Mouse (Mus musculus): Measurements from ENCODE around the gene Ccdc170. TPM values are rescaled to one million over a fixed set of nuclear protein-coding genes. Genes with fewer than 3 reads are reported as not detected.

Gene Ccdc170
- polyA plus RNA-seq, 1 experiment = 0.05 TPM

- no peak overlapping the region for H3K4me3 ChIP-seq
- H3K27me3 ChIP-seq (ENCODE audit: control insufficient read depth, insufficient read depth, insufficient read length) = no peaks in the 10 kb centered on the region
- TF ChIP-seq MYOD1 (IDR thresholded peaks at IDR 0.05; ENCODE audit: control insufficient read depth in 1 of 3, insufficient read length in 2 of 3, low read depth in 2 of 3) (no peak), POLR2AphosphoS2 (IDR thresholded peaks at IDR 0.05; ENCODE audit: insufficient read length, low read depth) (no peak), MYOG (IDR thresholded peaks at IDR 0.05; ENCODE audit: control insufficient read depth in 1 of 3, insufficient read depth in 1 of 3, insufficient read length in 2 of 3, low read depth in 2 of 3) (no peak), TCF12 (IDR thresholded peaks at IDR 0.05; ENCODE audit: insufficient read depth, poor library complexity, severe bottlenecking) (no peak), REST (IDR thresholded peaks at IDR 0.05; ENCODE audit: insufficient read depth, insufficient read length) (no peak), CEBPB (IDR thresholded peaks at IDR 0.05; ENCODE audit: insufficient read depth, poor library complexity, severe bottlenecking) (no peak), SRF (IDR thresholded peaks at IDR 0.05; ENCODE audit: control insufficient read depth, insufficient read length, low read depth) (no peak), USF1 (IDR thresholded peaks at IDR 0.05; ENCODE audit: low read depth) (no peak), TCF3 (IDR thresholded peaks at IDR 0.05; ENCODE audit: insufficient read length, low read depth) (no peak), E2F4 (IDR thresholded peaks at IDR 0.05; ENCODE audit: insufficient read depth) (no peak), MAX (IDR thresholded peaks at IDR 0.05; ENCODE audit: low read depth) (no peak), POLR2A (IDR thresholded peaks at IDR 0.05; ENCODE audit: insufficient read length, low read depth) (no peak)
- H3K36me3 ChIP-seq (ENCODE audit: control insufficient read depth, insufficient read depth) = no peaks in the 10 kb centered on the region
- H3ac ChIP-seq (ENCODE audit: control insufficient read depth, insufficient read length) = no peak overlapping the region
- no peak overlapping the region for H3K4me2 ChIP-seq (ENCODE audit: low read depth)
- no peaks in the 10 kb centered on the region for H3K79me2 ChIP-seq (ENCODE audit: control insufficient read depth, insufficient read depth)
Observed at GRCm38 (mm10) chr10:4489865-4490264, 7.6 kb downstream of the Ccdc170 start.

- no peak overlapping the region for H3K4me2 ChIP-seq (ENCODE audit: low read depth)
- TF ChIP-seq TCF12 (IDR thresholded peaks at IDR 0.05; ENCODE audit: insufficient read depth, poor library complexity, severe bottlenecking) = no peak
- TF ChIP-seq POLR2A (IDR thresholded peaks at IDR 0.05; ENCODE audit: insufficient read length, low read depth) = no peak
- no peak for TF ChIP-seq CEBPB (IDR thresholded peaks at IDR 0.05; ENCODE audit: insufficient read depth, poor library complexity, severe bottlenecking)
- no peak for TF ChIP-seq MAX (IDR thresholded peaks at IDR 0.05; ENCODE audit: low read depth)
- TF ChIP-seq TCF3 (IDR thresholded peaks at IDR 0.05; ENCODE audit: insufficient read length, low read depth) = no peak
- TF ChIP-seq POLR2AphosphoS2 (IDR thresholded peaks at IDR 0.05; ENCODE audit: insufficient read length, low read depth) = no peak
- no peak for TF ChIP-seq REST (IDR thresholded peaks at IDR 0.05; ENCODE audit: insufficient read depth, insufficient read length)
- no peak for TF ChIP-seq E2F4 (IDR thresholded peaks at IDR 0.05; ENCODE audit: insufficient read depth)
- TF ChIP-seq USF1 (IDR thresholded peaks at IDR 0.05; ENCODE audit: low read depth) = no peak
- TF ChIP-seq SRF (IDR thresholded peaks at IDR 0.05; ENCODE audit: control insufficient read depth, insufficient read length, low read depth) = no peak
- no peak for TF ChIP-seq MYOD1 (IDR thresholded peaks at IDR 0.05; ENCODE audit: control insufficient read depth in 1 of 3, insufficient read length in 2 of 3, low read depth in 2 of 3)
- no peak for TF ChIP-seq MYOG (IDR thresholded peaks at IDR 0.05; ENCODE audit: control insufficient read depth in 1 of 3, insufficient read depth in 1 of 3, insufficient read length in 2 of 3, low read depth in 2 of 3)
- no peaks in the 10 kb centered on the region for H3K36me3 ChIP-seq (ENCODE audit: control insufficient read depth, insufficient read depth)
- H3ac ChIP-seq (ENCODE audit: control insufficient read depth, insufficient read length) = no peak overlapping the region
- H3K4me3 ChIP-seq = no peak overlapping the region
- no peaks in the 10 kb centered on the region for H3K27me3 ChIP-seq (ENCODE audit: control insufficient read depth, insufficient read depth, insufficient read length)
- H3K79me2 ChIP-seq (ENCODE audit: control insufficient read depth, insufficient read depth) = no peaks in the 10 kb centered on the region
Observed at GRCm38 (mm10) chr10:4491281-4491680, 9.0 kb downstream of the Ccdc170 start.

GRCm38 (mm10) chr10:4492045-4492444, 9.7 kb downstream of the Ccdc170 start:
- Histone ChIP-seq H3K27me3 (ENCODE audit: control insufficient read depth, insufficient read depth, insufficient read length) (no peaks in the 10 kb centered on the region), H3K4me3 (no peak overlapping the region), H3K36me3 (ENCODE audit: control insufficient read depth, insufficient read depth) (no peaks in the 10 kb centered on the region), H3K4me2 (ENCODE audit: low read depth) (no peak overlapping the region), H3ac (ENCODE audit: control insufficient read depth, insufficient read length) (no peak overlapping the region), H3K79me2 (ENCODE audit: control insufficient read depth, insufficient read depth) (no peaks in the 10 kb centered on the region)
- TF ChIP-seq USF1 (IDR thresholded peaks at IDR 0.05; ENCODE audit: low read depth) = no peak
- TF ChIP-seq E2F4 (IDR thresholded peaks at IDR 0.05; ENCODE audit: insufficient read depth) = no peak
- TF ChIP-seq SRF (IDR thresholded peaks at IDR 0.05; ENCODE audit: control insufficient read depth, insufficient read length, low read depth) = no peak
- TF ChIP-seq TCF3 (IDR thresholded peaks at IDR 0.05; ENCODE audit: insufficient read length, low read depth) = no peak
- TF ChIP-seq POLR2AphosphoS2 (IDR thresholded peaks at IDR 0.05; ENCODE audit: insufficient read length, low read depth) = no peak
- no peak for TF ChIP-seq MYOG (IDR thresholded peaks at IDR 0.05; ENCODE audit: control insufficient read depth in 1 of 3, insufficient read depth in 1 of 3, insufficient read length in 2 of 3, low read depth in 2 of 3)
- TF ChIP-seq POLR2A (IDR thresholded peaks at IDR 0.05; ENCODE audit: insufficient read length, low read depth) = no peak
- no peak for TF ChIP-seq TCF12 (IDR thresholded peaks at IDR 0.05; ENCODE audit: insufficient read depth, poor library complexity, severe bottlenecking)
- TF ChIP-seq CEBPB (IDR thresholded peaks at IDR 0.05; ENCODE audit: insufficient read depth, poor library complexity, severe bottlenecking) = no peak
- TF ChIP-seq MAX (IDR thresholded peaks at IDR 0.05; ENCODE audit: low read depth) = no peak
- TF ChIP-seq REST (IDR thresholded peaks at IDR 0.05; ENCODE audit: insufficient read depth, insufficient read length) = no peak
- no peak for TF ChIP-seq MYOD1 (IDR thresholded peaks at IDR 0.05; ENCODE audit: control insufficient read depth in 1 of 3, insufficient read length in 2 of 3, low read depth in 2 of 3)

GRCm38 (mm10) chr10:4492909-4493308, 10.6 kb downstream of the Ccdc170 start:
- no peaks in the 10 kb centered on the region for H3K36me3 ChIP-seq (ENCODE audit: control insufficient read depth, insufficient read depth)
- no peak overlapping the region for H3ac ChIP-seq (ENCODE audit: control insufficient read depth, insufficient read length)
- TF ChIP-seq MAX (IDR thresholded peaks at IDR 0.05; ENCODE audit: low read depth) (no peak), MYOD1 (IDR thresholded peaks at IDR 0.05; ENCODE audit: control insufficient read depth in 1 of 3, insufficient read length in 2 of 3, low read depth in 2 of 3) (no peak), CEBPB (IDR thresholded peaks at IDR 0.05; ENCODE audit: insufficient read depth, poor library complexity, severe bottlenecking) (no peak), USF1 (IDR thresholded peaks at IDR 0.05; ENCODE audit: low read depth) (no peak), TCF3 (IDR thresholded peaks at IDR 0.05; ENCODE audit: insufficient read length, low read depth) (no peak), SRF (IDR thresholded peaks at IDR 0.05; ENCODE audit: control insufficient read depth, insufficient read length, low read depth) (no peak), E2F4 (IDR thresholded peaks at IDR 0.05; ENCODE audit: insufficient read depth) (no peak), REST (IDR thresholded peaks at IDR 0.05; ENCODE audit: insufficient read depth, insufficient read length) (no peak), POLR2A (IDR thresholded peaks at IDR 0.05; ENCODE audit: insufficient read length, low read depth) (no peak)
- H3K27me3 ChIP-seq (ENCODE audit: control insufficient read depth, insufficient read depth, insufficient read length) = no peaks in the 10 kb centered on the region
- H3K4me3 ChIP-seq = no peak overlapping the region
- H3K4me2 ChIP-seq (ENCODE audit: low read depth) = no peak overlapping the region
- H3K79me2 ChIP-seq (ENCODE audit: control insufficient read depth, insufficient read depth) = no peaks in the 10 kb centered on the region

All from myocyte (in vitro differentiated cells).